Mouse (Mus musculus): ENCODE data around the gene Cx3cr1. TPM values are rescaled to one million over a fixed set of nuclear protein-coding genes. Genes with fewer than 3 reads are reported as not detected.

Gene Cx3cr1
- polyA plus RNA-seq, 1 experiment: not detected

GRCm38 (mm10) chr9:120074516-120074915 lies 4.8 kb upstream of the Cx3cr1 start:
- no peak overlapping the region for H3K4me3 ChIP-seq
- no peaks in the 10 kb centered on the region for H3K27me3 ChIP-seq (ENCODE audit: control insufficient read depth, insufficient read depth, insufficient read length)
- no peaks in the 10 kb centered on the region for H3K79me2 ChIP-seq (ENCODE audit: control insufficient read depth, insufficient read depth)
- TF ChIP-seq MAX (IDR thresholded peaks at IDR 0.05; ENCODE audit: low read depth) (no peak), POLR2A (IDR thresholded peaks at IDR 0.05; ENCODE audit: insufficient read length, low read depth) (no peak), CEBPB (IDR thresholded peaks at IDR 0.05; ENCODE audit: insufficient read depth, poor library complexity, severe bottlenecking) (no peak), MYOG (IDR thresholded peaks at IDR 0.05; ENCODE audit: control insufficient read depth in 1 of 3, insufficient read depth in 1 of 3, insufficient read length in 2 of 3, low read depth in 2 of 3) (no peak), REST (IDR thresholded peaks at IDR 0.05; ENCODE audit: insufficient read depth, insufficient read length) (no peak), TCF3 (IDR thresholded peaks at IDR 0.05; ENCODE audit: insufficient read length, low read depth) (no peak), POLR2AphosphoS2 (IDR thresholded peaks at IDR 0.05; ENCODE audit: insufficient read length, low read depth) (no peak), SRF (IDR thresholded peaks at IDR 0.05; ENCODE audit: control insufficient read depth, insufficient read length, low read depth) (no peak), MYOD1 (IDR thresholded peaks at IDR 0.05; ENCODE audit: control insufficient read depth in 1 of 3, insufficient read length in 2 of 3, low read depth in 2 of 3) (no peak)
- H3ac ChIP-seq (ENCODE audit: control insufficient read depth, insufficient read length): no peak overlapping the region
- H3K36me3 ChIP-seq (ENCODE audit: control insufficient read depth, insufficient read depth): no peaks in the 10 kb centered on the region
- no peak overlapping the region for H3K4me2 ChIP-seq (ENCODE audit: low read depth)

GRCm38 (mm10) chr9:120073169-120073568 lies 3.5 kb upstream of the Cx3cr1 start:
- no peaks in the 10 kb centered on the region for H3K36me3 ChIP-seq (ENCODE audit: control insufficient read depth, insufficient read depth)
- H3ac ChIP-seq (ENCODE audit: control insufficient read depth, insufficient read length): no peak overlapping the region
- no peak overlapping the region for H3K4me2 ChIP-seq (ENCODE audit: low read depth)
- H3K79me2 ChIP-seq (ENCODE audit: control insufficient read depth, insufficient read depth): no peaks in the 10 kb centered on the region
- TF ChIP-seq USF1 (IDR thresholded peaks at IDR 0.05; ENCODE audit: low read depth): no peak
- TF ChIP-seq MYOD1 (IDR thresholded peaks at IDR 0.05; ENCODE audit: control insufficient read depth in 1 of 3, insufficient read length in 2 of 3, low read depth in 2 of 3): peak in 2 of 3 experiments; percentile 10 to 30
- TF ChIP-seq MYOG (IDR thresholded peaks at IDR 0.05; ENCODE audit: control insufficient read depth in 1 of 3, insufficient read depth in 1 of 3, insufficient read length in 2 of 3, low read depth in 2 of 3): peak in 1 of 3 experiments; percentile 26
- no peaks in the 10 kb centered on the region for H3K27me3 ChIP-seq (ENCODE audit: control insufficient read depth, insufficient read depth, insufficient read length)
- H3K4me3 ChIP-seq: no peak overlapping the region

GRCm38 (mm10) chr9:120071251-120071650 lies 1.6 kb upstream of the Cx3cr1 start:
- no peaks in the 10 kb centered on the region for H3K27me3 ChIP-seq (ENCODE audit: control insufficient read depth, insufficient read depth, insufficient read length)

GRCm38 (mm10) chr9:120068047-120068446 lies 1.6 kb downstream of the Cx3cr1 start:
- Histone ChIP-seq H3K36me3 (ENCODE audit: control insufficient read depth, insufficient read depth) (no peaks in the 10 kb centered on the region), H3K79me2 (ENCODE audit: control insufficient read depth, insufficient read depth) (no peaks in the 10 kb centered on the region), H3ac (ENCODE audit: control insufficient read depth, insufficient read length) (no peak overlapping the region), H3K4me3 (no peak overlapping the region), H3K4me2 (ENCODE audit: low read depth) (no peak overlapping the region), H3K27me3 (ENCODE audit: control insufficient read depth, insufficient read depth, insufficient read length) (peaks cover 13% of the 10 kb centered on the region)
- no peak for TF ChIP-seq POLR2AphosphoS2 (IDR thresholded peaks at IDR 0.05; ENCODE audit: insufficient read length, low read depth)
- TF ChIP-seq SRF (IDR thresholded peaks at IDR 0.05; ENCODE audit: control insufficient read depth, insufficient read length, low read depth): no peak

More at GRCm38 (mm10) chr9:120071251-120071650, 1.6 kb upstream of the Cx3cr1 start:
- TF ChIP-seq E2F4 (IDR thresholded peaks at IDR 0.05; ENCODE audit: insufficient read depth): no peak
- TF ChIP-seq MAX (IDR thresholded peaks at IDR 0.05; ENCODE audit: low read depth): no peak
- TF ChIP-seq USF1 (IDR thresholded peaks at IDR 0.05; ENCODE audit: low read depth): no peak
- no peak for TF ChIP-seq MYOD1 (IDR thresholded peaks at IDR 0.05; ENCODE audit: control insufficient read depth in 1 of 3, insufficient read length in 2 of 3, low read depth in 2 of 3)
- TF ChIP-seq REST (IDR thresholded peaks at IDR 0.05; ENCODE audit: insufficient read depth, insufficient read length): no peak
- no peak for TF ChIP-seq MYOG (IDR thresholded peaks at IDR 0.05; ENCODE audit: control insufficient read depth in 1 of 3, insufficient read depth in 1 of 3, insufficient read length in 2 of 3, low read depth in 2 of 3)
- no peak for TF ChIP-seq CEBPB (IDR thresholded peaks at IDR 0.05; ENCODE audit: insufficient read depth, poor library complexity, severe bottlenecking)
- no peak overlapping the region for H3K4me3 ChIP-seq
- H3K79me2 ChIP-seq (ENCODE audit: control insufficient read depth, insufficient read depth): no peaks in the 10 kb centered on the region
- no peak overlapping the region for H3K4me2 ChIP-seq (ENCODE audit: low read depth)
- no peaks in the 10 kb centered on the region for H3K36me3 ChIP-seq (ENCODE audit: control insufficient read depth, insufficient read depth)
- H3ac ChIP-seq (ENCODE audit: control insufficient read depth, insufficient read length): no peak overlapping the region

GRCm38 (mm10) chr9:120067609-120068008 lies 2.1 kb downstream of the Cx3cr1 start:
- no peak overlapping the region for H3K4me3 ChIP-seq
- no peak overlapping the region for H3ac ChIP-seq (ENCODE audit: control insufficient read depth, insufficient read length)
- peaks cover 13% of the 10 kb centered on the region for H3K27me3 ChIP-seq (ENCODE audit: control insufficient read depth, insufficient read depth, insufficient read length)
- H3K4me2 ChIP-seq (ENCODE audit: low read depth): no peak overlapping the region
- no peaks in the 10 kb centered on the region for H3K36me3 ChIP-seq (ENCODE audit: control insufficient read depth, insufficient read depth)
- TF ChIP-seq MYOG (IDR thresholded peaks at IDR 0.05; ENCODE audit: control insufficient read depth in 1 of 3, insufficient read depth in 1 of 3, insufficient read length in 2 of 3, low read depth in 2 of 3) (no peak), POLR2AphosphoS2 (IDR thresholded peaks at IDR 0.05; ENCODE audit: insufficient read length, low read depth) (no peak), E2F4 (IDR thresholded peaks at IDR 0.05; ENCODE audit: insufficient read depth) (no peak), REST (IDR thresholded peaks at IDR 0.05; ENCODE audit: insufficient read depth, insufficient read length) (no peak), TCF12 (IDR thresholded peaks at IDR 0.05; ENCODE audit: insufficient read depth, poor library complexity, severe bottlenecking) (no peak), SRF (IDR thresholded peaks at IDR 0.05; ENCODE audit: control insufficient read depth, insufficient read length, low read depth) (no peak), TCF3 (IDR thresholded peaks at IDR 0.05; ENCODE audit: insufficient read length, low read depth) (no peak), MAX (IDR thresholded peaks at IDR 0.05; ENCODE audit: low read depth) (no peak)
- H3K79me2 ChIP-seq (ENCODE audit: control insufficient read depth, insufficient read depth): no peaks in the 10 kb centered on the region
